Mouse (Mus musculus) liver, embryonic 14.5 days (tissue): ENCODE results near the gene Wdr89.

ENCODE experiments used
- CTCF ChIP-seq: IDR thresholded peaks from 2 replicates; pipeline ENCODE4 v1.5.1; 2016; ENCODE audit warnings: antibody characterized with exemption, low read depth, control low read depth
- EP300 ChIP-seq: IDR thresholded peaks from 2 replicates; pipeline ENCODE4 v1.6.1; 2016; ENCODE audit warnings: antibody characterized with exemption, low read depth

DNA sequence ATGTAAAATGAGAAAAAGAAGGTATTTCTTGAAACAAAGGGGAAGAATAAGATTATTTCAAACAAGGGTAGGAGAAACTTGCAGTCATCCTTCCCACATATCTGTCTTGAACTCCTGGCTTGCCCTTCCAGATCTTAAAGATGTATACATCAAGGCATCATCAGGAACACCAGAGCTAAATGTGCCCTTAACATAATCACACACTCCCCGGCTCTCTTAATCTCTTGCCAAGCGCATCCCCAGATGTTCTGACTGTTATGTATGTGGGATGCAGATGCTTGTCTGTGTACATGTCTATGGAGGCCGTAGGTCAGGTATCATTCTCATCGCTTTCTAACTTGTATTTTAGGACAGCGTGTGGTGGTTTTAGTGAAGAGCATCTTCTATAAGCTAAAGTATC is 46.0 kb downstream of the Wdr89 start:
- TF ChIP-seq CTCF = no peak
- no peak for TF ChIP-seq EP300
